Mouse (Mus musculus): ENCODE results near the gene Dip2b. TPM values are rescaled to one million over a fixed set of nuclear protein-coding genes. Genes with fewer than 3 reads are reported as not detected.

The Dip2b gene
- polyA plus RNA-seq, 1 experiment, result 7.4 TPM

GRCm38 (mm10) chr15:100056397-100056908 lies 18.0 kb downstream of the Dip2b start:
- H3K27me3 ChIP-seq (ENCODE audit: control insufficient read depth, insufficient read depth, insufficient read length), result no peaks in the 10 kb centered on the region
- no peak overlapping the region for H3K4me3 ChIP-seq (ENCODE audit: insufficient read depth, poor library complexity, severe bottlenecking)
- H3K79me2 ChIP-seq (ENCODE audit: control insufficient read depth, insufficient read depth), result peaks cover 47% of the 10 kb centered on the region
- H3K36me3 ChIP-seq (ENCODE audit: control insufficient read depth, insufficient read depth), result no peaks in the 10 kb centered on the region
- H3K79me3 ChIP-seq (ENCODE audit: low read depth), result no peaks in the 10 kb centered on the region
- H3ac ChIP-seq (ENCODE audit: control insufficient read depth, insufficient read length, low read depth), result no peak overlapping the region
- no peak for TF ChIP-seq MYOG (IDR thresholded peaks at IDR 0.05; ENCODE audit: control insufficient read depth, extremely low read depth, insufficient read length)

GRCm38 (mm10) chr15:100057698-100058097 lies 19.2 kb downstream of the Dip2b start:
- TF ChIP-seq CTCF (IDR thresholded peaks at IDR 0.05; ENCODE audit: control insufficient read depth, insufficient read depth, insufficient read length) (no peak), FOSL1 (IDR thresholded peaks at IDR 0.05; ENCODE audit: insufficient read depth, low read length, poor library complexity, severe bottlenecking) (no peak), USF1 (IDR thresholded peaks at IDR 0.05; ENCODE audit: low read depth) (no peak), CEBPB (IDR thresholded peaks at IDR 0.05; ENCODE audit: low read depth) (no peak), MYOD1 (IDR thresholded peaks at IDR 0.05; ENCODE audit: control insufficient read depth, insufficient read length, low read depth) (no peak), MAX (IDR thresholded peaks at IDR 0.05) (no peak), MYOG (IDR thresholded peaks at IDR 0.05; ENCODE audit: control insufficient read depth, extremely low read depth, insufficient read length) (no peak)
- no peak overlapping the region for H3K4me3 ChIP-seq (ENCODE audit: insufficient read depth, poor library complexity, severe bottlenecking)
- no peaks in the 10 kb centered on the region for H3K36me3 ChIP-seq (ENCODE audit: control insufficient read depth, insufficient read depth)
- H3ac ChIP-seq (ENCODE audit: control insufficient read depth, insufficient read length, low read depth), result no peak overlapping the region
- no peaks in the 10 kb centered on the region for H3K27me3 ChIP-seq (ENCODE audit: control insufficient read depth, insufficient read depth, insufficient read length)
- H3K79me2 ChIP-seq (ENCODE audit: control insufficient read depth, insufficient read depth), result peaks cover 46% of the 10 kb centered on the region
- no peaks in the 10 kb centered on the region for H3K79me3 ChIP-seq (ENCODE audit: low read depth)

GRCm38 (mm10) chr15:100058143-100058542 lies 19.7 kb downstream of the Dip2b start:
- Histone ChIP-seq H3ac (ENCODE audit: control insufficient read depth, insufficient read length, low read depth) (no peak overlapping the region), H3K27me3 (ENCODE audit: control insufficient read depth, insufficient read depth, insufficient read length) (no peaks in the 10 kb centered on the region), H3K79me2 (ENCODE audit: control insufficient read depth, insufficient read depth) (peaks cover 44% of the 10 kb centered on the region), H3K4me3 (ENCODE audit: insufficient read depth, poor library complexity, severe bottlenecking) (no peak overlapping the region), H3K79me3 (ENCODE audit: low read depth) (no peaks in the 10 kb centered on the region), H3K36me3 (ENCODE audit: control insufficient read depth, insufficient read depth) (no peaks in the 10 kb centered on the region)
- no peak for TF ChIP-seq FOSL1 (IDR thresholded peaks at IDR 0.05; ENCODE audit: insufficient read depth, low read length, poor library complexity, severe bottlenecking)
- TF ChIP-seq MYOD1 (IDR thresholded peaks at IDR 0.05; ENCODE audit: control insufficient read depth, insufficient read length, low read depth), result no peak
- TF ChIP-seq USF1 (IDR thresholded peaks at IDR 0.05; ENCODE audit: low read depth), result no peak
- no peak for TF ChIP-seq MAX (IDR thresholded peaks at IDR 0.05)
- no peak for TF ChIP-seq CTCF (IDR thresholded peaks at IDR 0.05; ENCODE audit: control insufficient read depth, insufficient read depth, insufficient read length)
- TF ChIP-seq MYOG (IDR thresholded peaks at IDR 0.05; ENCODE audit: control insufficient read depth, extremely low read depth, insufficient read length), result no peak
- no peak for TF ChIP-seq CEBPB (IDR thresholded peaks at IDR 0.05; ENCODE audit: low read depth)

GRCm38 (mm10) chr15:100058912-100059311 lies 20.4 kb downstream of the Dip2b start:
- H3K79me2 ChIP-seq (ENCODE audit: control insufficient read depth, insufficient read depth), result peaks cover 42% of the 10 kb centered on the region
- no peaks in the 10 kb centered on the region for H3K79me3 ChIP-seq (ENCODE audit: low read depth)
- H3K36me3 ChIP-seq (ENCODE audit: control insufficient read depth, insufficient read depth), result no peaks in the 10 kb centered on the region
- TF ChIP-seq USF1 (IDR thresholded peaks at IDR 0.05; ENCODE audit: low read depth) (no peak), MAX (IDR thresholded peaks at IDR 0.05) (no peak), CTCF (IDR thresholded peaks at IDR 0.05; ENCODE audit: control insufficient read depth, insufficient read depth, insufficient read length) (no peak), MYOD1 (IDR thresholded peaks at IDR 0.05; ENCODE audit: control insufficient read depth, insufficient read length, low read depth) (no peak), CEBPB (IDR thresholded peaks at IDR 0.05; ENCODE audit: low read depth) (no peak), MYOG (IDR thresholded peaks at IDR 0.05; ENCODE audit: control insufficient read depth, extremely low read depth, insufficient read length) (no peak), FOSL1 (IDR thresholded peaks at IDR 0.05; ENCODE audit: insufficient read depth, low read length, poor library complexity, severe bottlenecking) (no peak)
- no peak overlapping the region for H3K4me3 ChIP-seq (ENCODE audit: insufficient read depth, poor library complexity, severe bottlenecking)
- H3K27me3 ChIP-seq (ENCODE audit: control insufficient read depth, insufficient read depth, insufficient read length), result no peaks in the 10 kb centered on the region
- no peak overlapping the region for H3ac ChIP-seq (ENCODE audit: control insufficient read depth, insufficient read length, low read depth)

GRCm38 (mm10) chr15:100059626-100060311 lies 21.3 kb downstream of the Dip2b start:
- TF ChIP-seq MYOG (IDR thresholded peaks at IDR 0.05; ENCODE audit: control insufficient read depth, extremely low read depth, insufficient read length) (no peak), FOSL1 (IDR thresholded peaks at IDR 0.05; ENCODE audit: insufficient read depth, low read length, poor library complexity, severe bottlenecking) (no peak), MAX (IDR thresholded peaks at IDR 0.05) (no peak)
- H3K79me2 ChIP-seq (ENCODE audit: control insufficient read depth, insufficient read depth), result peaks cover 46% of the 10 kb centered on the region
- H3ac ChIP-seq (ENCODE audit: control insufficient read depth, insufficient read length, low read depth), result no peak overlapping the region
- H3K4me3 ChIP-seq (ENCODE audit: insufficient read depth, poor library complexity, severe bottlenecking), result no peak overlapping the region
- H3K79me3 ChIP-seq (ENCODE audit: low read depth), result no peaks in the 10 kb centered on the region
- no peaks in the 10 kb centered on the region for H3K27me3 ChIP-seq (ENCODE audit: control insufficient read depth, insufficient read depth, insufficient read length)
- no peaks in the 10 kb centered on the region for H3K36me3 ChIP-seq (ENCODE audit: control insufficient read depth, insufficient read depth)

GRCm38 (mm10) chr15:100060513-100061140 lies 22.2 kb downstream of the Dip2b start:
- H3K36me3 ChIP-seq (ENCODE audit: control insufficient read depth, insufficient read depth), result no peaks in the 10 kb centered on the region
- H3K4me3 ChIP-seq (ENCODE audit: insufficient read depth, poor library complexity, severe bottlenecking), result no peak overlapping the region
- H3ac ChIP-seq (ENCODE audit: control insufficient read depth, insufficient read length, low read depth), result no peak overlapping the region
- TF ChIP-seq USF1 (IDR thresholded peaks at IDR 0.05; ENCODE audit: low read depth), result no peak
- peak; percentile 21 for TF ChIP-seq CEBPB (IDR thresholded peaks at IDR 0.05; ENCODE audit: low read depth)
- peak; percentile 85 for TF ChIP-seq MYOD1 (IDR thresholded peaks at IDR 0.05; ENCODE audit: control insufficient read depth, insufficient read length, low read depth)
- H3K79me3 ChIP-seq (ENCODE audit: low read depth), result peaks cover 4% of the 10 kb centered on the region
- H3K79me2 ChIP-seq (ENCODE audit: control insufficient read depth, insufficient read depth), result peaks cover 38% of the 10 kb centered on the region
- no peaks in the 10 kb centered on the region for H3K27me3 ChIP-seq (ENCODE audit: control insufficient read depth, insufficient read depth, insufficient read length)
